Mouse (Mus musculus) erythroblast, embryonic 14.5 days (primary cell): ENCODE data around the gene Nfic.

Experiments used
- GATA1 ChIP-seq: IDR thresholded peaks from 2 replicates; pipeline ENCODE4 v1.6.1; 2012; ENCODE audit warnings: low read length, inconsistent platforms, mixed read lengths
- TAL1 ChIP-seq: IDR thresholded peaks from 3 replicates; pipeline ENCODE4 v1.6.1; 2012; ENCODE audit warnings: low read length, inconsistent platforms, mixed read lengths

- no peak for TF ChIP-seq GATA1
- no peak for TF ChIP-seq TAL1
Observed at GRCm38 (mm10) chr10:81460471-81460870, 5.0 kb upstream of the Nfic start.
